Mouse (Mus musculus) layer of hippocampus, adult 18-20 months (tissue): ENCODE data around the gene Nxt1. TPM values are rescaled to one million over a fixed set of nuclear protein-coding genes. Genes with fewer than 3 reads are reported as not detected.

Experiments used
- DNase-seq, 2 experiments: peaks; one replicate each; pipeline ENCODE4 v3.0.0; 2022; ENCODE audit warnings: low spot score in 2 of 2
- long read RNA-seq: library from polyadenylated mRNA; stranded (forward); transcript quantifications from one replicate; pipeline ENCODE4 v2.0.0, GENCODE M21; 2021
- total RNA-seq, 2 experiments: library from RNA; stranded (reverse); gene quantifications; 2 replicates each; pipeline ENCODE4 v1.2.3; 2021

Nxt1 gene
- total RNA-seq: 10 to 100 TPM; 12.5 to 13.5 TPM
- long read RNA-seq, partial matches to known transcripts: 2 of 6 reads
- long read RNA-seq, other reads (novel, unspliced or antisense): 1 of 6 reads

GRCm38 (mm10) chr2:148672199-148673096, at the start of gene Nxt1:
TSS of gene Nxt1 (plus strand) at chr2:148672601.
- peak; percentile 98 to 99 for DNase-seq

GRCm38 (mm10) chr2:148623067-148623466, 49.3 kb upstream of the Nxt1 start:
- no peak for DNase-seq

- no peak for DNase-seq
Observed at GRCm38 (mm10) chr2:148624484-148624883, 47.9 kb upstream of the Nxt1 start.

- DNase-seq: peak in 1 of 2 experiments; percentile 51
Observed at GRCm38 (mm10) chr2:148627011-148627471, 45.4 kb upstream of the Nxt1 start.

GRCm38 (mm10) chr2:148631011-148631410, 41.4 kb upstream of the Nxt1 start:
- no peak for DNase-seq

- no peak for DNase-seq
Observed at GRCm38 (mm10) chr2:148631602-148632001, 40.8 kb upstream of the Nxt1 start.

- peak in 1 of 2 experiments; percentile 67 for DNase-seq
Observed at GRCm38 (mm10) chr2:148634466-148634865, 37.9 kb upstream of the Nxt1 start.

GRCm38 (mm10) chr2:148642610-148643370, 29.6 kb upstream of the Nxt1 start:
- DNase-seq: peak in 1 of 2 experiments; percentile 51

- DNase-seq: peak in 1 of 2 experiments; percentile 56
Observed at GRCm38 (mm10) chr2:148644421-148645000, 27.9 kb upstream of the Nxt1 start.

GRCm38 (mm10) chr2:148650587-148651357, 21.6 kb upstream of the Nxt1 start:
- peak in 1 of 2 experiments; percentile 29 for DNase-seq

- DNase-seq: peak; percentile 71 to 90
Observed at GRCm38 (mm10) chr2:148654961-148655360, 17.4 kb upstream of the Nxt1 start.

GRCm38 (mm10) chr2:148663458-148663857, 8.9 kb upstream of the Nxt1 start:
- no peak for DNase-seq

GRCm38 (mm10) chr2:148677801-148678200, 5.4 kb downstream of the Nxt1 start:
- peak; percentile 63 to 83 for DNase-seq

GRCm38 (mm10) chr2:148679346-148679745, 6.9 kb downstream of the Nxt1 start:
- DNase-seq: peak; percentile 38 to 69

- peak; percentile 98 to 100 for DNase-seq
Observed at GRCm38 (mm10) chr2:148680775-148681291, 8.4 kb downstream of the Nxt1 start, which contains the start of gene Gzf1. TSS of gene Gzf1 (plus strand) at chr2:148681023.

GRCm38 (mm10) chr2:148681461-148681891, 9.1 kb downstream of the Nxt1 start:
- DNase-seq: no peak

GRCm38 (mm10) chr2:148683031-148683430, 10.6 kb downstream of the Nxt1 start:
- DNase-seq: no peak

- DNase-seq: no peak
Observed at GRCm38 (mm10) chr2:148684972-148685371, 12.6 kb downstream of the Nxt1 start.

- no peak for DNase-seq
Observed at GRCm38 (mm10) chr2:148685709-148686108, 13.3 kb downstream of the Nxt1 start.

- DNase-seq: no peak
Observed at GRCm38 (mm10) chr2:148686862-148687261, 14.5 kb downstream of the Nxt1 start.
